Mouse (Mus musculus): ENCODE data around the gene Tcam1.

DNA sequence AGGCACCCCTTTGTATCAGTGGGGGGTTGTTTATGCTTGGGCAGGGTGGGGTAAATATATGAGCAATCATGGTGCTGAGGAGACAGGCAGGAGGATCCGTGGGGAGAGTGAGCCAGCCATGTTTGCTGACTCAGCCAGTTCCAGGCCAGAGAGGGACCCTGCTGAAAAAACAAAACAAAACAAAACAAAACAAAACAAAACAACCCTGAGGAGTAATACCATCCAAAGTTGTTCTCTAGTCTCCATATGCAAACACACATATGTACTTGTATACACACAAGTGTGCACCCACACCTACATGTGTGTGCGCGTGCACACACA is 29.6 kb downstream of the Tcam1 start:
- TF ChIP-seq CTCF (IDR thresholded peaks at IDR 0.05) (no peak), EP300 (IDR thresholded peaks at IDR 0.05) (no peak)
